Mouse (Mus musculus) central nervous system, embryonic 18 days (tissue): ENCODE measurements around the gene Slc37a1. TPM values are rescaled to one million over a fixed set of nuclear protein-coding genes. Genes with fewer than 3 reads are reported as not detected.

Source experiments
- polyA plus RNA-seq: library from polyadenylated mRNA; depleted of rRNA; stranded (reverse); fragments of >200 nt; gene quantifications from 2 replicates; pipeline ENCODE4 v1.2.3, GENCODE M21; 2012; rRNA removed

Gene Slc37a1
- 18.9 and 20.4 TPM in 2 replicates for polyA plus RNA-seq

DNA sequence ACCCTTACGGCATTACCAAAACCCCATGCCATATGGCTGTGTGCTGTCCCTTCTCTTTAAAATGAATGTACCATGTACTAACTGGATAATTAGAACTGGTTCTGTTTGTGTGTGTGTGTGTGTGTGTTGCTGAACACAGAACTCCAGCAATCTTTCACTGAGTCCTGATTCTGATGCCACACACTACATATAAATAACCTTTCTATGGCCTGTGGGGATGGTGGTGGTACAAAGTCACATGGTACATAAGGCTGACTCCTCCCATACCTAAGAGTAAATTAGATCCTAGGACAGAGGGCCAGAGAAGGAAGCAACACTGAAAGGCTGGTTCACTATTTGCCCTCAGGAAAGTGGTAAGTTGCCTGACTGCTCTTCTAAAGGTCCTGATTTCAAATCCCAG, at the start of gene Slc37a1:
Gene Slc37a1 (plus strand): TSS at position 301 of the 400 bp plus-strand sequence.

DNA sequence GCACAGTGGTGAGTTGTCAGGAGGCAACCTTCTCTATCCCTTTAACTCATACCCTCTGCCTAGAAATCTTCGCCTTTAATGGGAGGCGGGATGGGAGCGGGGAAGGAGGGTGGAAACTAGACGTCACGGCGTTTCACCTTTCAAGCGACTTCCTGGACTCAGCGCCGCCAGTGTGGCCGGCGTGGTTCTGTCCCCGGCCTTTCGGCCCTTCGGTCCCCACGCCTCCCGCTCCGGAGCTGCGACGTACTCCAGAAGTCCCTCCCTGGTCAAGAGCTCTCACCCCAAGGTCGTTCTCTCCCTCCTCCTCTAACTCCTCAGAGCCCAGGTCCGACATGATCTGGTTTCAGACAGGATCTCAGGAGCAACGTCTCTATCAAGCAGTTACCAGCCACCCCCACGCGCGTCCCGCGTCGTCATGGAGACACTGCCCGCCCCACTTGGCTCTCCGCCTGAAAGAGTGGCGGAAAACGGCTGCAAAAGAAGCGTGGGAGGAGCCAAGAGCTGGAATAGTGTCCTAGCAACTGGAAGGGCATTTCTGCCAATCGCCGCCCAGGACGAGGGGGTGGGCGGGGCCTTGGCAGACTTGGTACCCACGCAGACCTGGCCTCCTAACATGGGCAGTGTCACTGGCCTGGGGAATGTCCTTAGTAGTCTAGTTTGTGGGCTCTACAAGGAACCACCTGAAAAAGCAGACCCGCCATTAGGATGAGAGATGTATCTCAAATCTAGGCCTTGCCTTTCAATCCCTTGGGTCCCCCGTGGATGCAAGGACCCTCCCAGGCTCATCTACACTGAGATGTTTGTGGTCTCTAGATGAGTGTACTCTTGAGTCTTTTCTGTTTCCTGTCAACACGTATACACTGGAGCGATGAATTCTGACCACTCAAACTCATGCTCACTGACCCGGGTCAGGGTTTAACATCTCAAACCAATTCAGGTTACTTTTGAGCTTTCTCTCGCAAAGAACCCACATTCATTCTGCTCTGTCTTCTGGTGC, 9.4 kb upstream of the Slc37a1 start, which contains the start of gene Rsph1:
Gene Rsph1 (minus strand): TSS at position 462 of the 997 bp plus-strand sequence.

DNA sequence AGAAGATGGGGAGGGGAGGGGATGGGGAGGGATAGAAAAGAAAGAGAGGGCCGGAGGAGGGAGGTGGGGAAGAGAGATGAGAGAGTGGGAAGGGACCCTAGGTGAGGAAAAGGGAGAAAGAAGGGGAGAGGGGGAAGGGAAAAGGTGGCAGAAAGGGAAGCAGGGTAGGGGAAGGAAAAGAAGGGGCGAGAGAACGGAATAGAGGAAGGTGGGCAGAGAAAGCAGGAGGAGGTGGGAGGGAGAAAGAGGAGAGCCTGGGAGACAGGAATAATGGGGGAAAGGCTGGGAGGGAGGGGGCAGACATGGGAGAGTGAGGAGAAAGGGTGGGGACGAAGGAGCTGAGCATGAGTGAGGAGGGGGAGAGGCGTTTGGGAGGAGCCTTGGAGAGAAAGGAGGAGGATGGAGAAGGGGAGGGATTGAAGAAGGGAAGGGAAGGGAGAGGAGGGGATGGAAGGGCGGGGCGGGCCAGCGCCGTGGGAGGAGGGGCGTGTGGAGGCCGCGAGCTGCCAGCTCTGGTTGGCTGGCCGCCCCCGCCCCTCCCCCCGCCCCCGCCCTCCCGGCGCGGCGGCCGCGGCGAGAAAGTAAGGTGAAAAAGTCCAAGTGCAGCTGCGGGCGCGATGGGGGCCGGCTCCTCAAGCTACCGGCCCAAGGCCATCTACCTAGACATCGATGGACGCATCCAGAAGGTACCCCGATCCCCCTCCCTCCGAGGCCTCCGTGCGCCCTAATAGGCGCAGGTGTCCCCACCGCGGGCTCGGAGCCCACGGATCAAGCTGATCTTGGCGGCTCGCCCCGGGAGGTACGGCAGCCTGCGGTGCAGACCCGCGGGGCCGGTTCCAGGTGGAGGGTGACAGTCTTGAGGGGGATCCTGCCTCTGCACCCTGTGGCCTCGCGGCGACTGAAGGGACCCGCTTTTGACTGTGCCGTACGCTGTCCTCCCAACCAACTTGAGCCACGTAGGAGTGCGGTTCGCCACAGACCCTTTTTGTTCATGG, 99.4 kb downstream of the Slc37a1 start, which contains the start of gene Pde9a:
Gene Pde9a (plus strand): TSS at position 540 of the 995 bp plus-strand sequence.

Other genes starting within 250 kb of the Slc37a1 start
- gene Abcg1, start 229.1 kb upstream of the Slc37a1 start, polyA plus RNA-seq = 7.4 and 10.2 TPM in 2 replicates
- 0.33 TPM in 1 of 2 replicates, not detected in the other for gene Tff3, start 157.1 kb upstream of the Slc37a1 start, polyA plus RNA-seq
- gene Tff2, start 142.5 kb upstream of the Slc37a1 start, polyA plus RNA-seq = not detected in 2 replicates
- gene Tff1, start 121.5 kb upstream of the Slc37a1 start, polyA plus RNA-seq = not detected in 2 replicates
- 0.04 and 0.05 TPM in 2 replicates for gene Tmprss3, start 87.8 kb upstream of the Slc37a1 start, polyA plus RNA-seq
- gene Ubash3a, start 78.9 kb upstream of the Slc37a1 start, polyA plus RNA-seq = not detected in 2 replicates
- gene Rsph1, start 9.4 kb upstream of the Slc37a1 start, polyA plus RNA-seq = 2.3 and 2.7 TPM in 2 replicates
- gene Pde9a, start 99.4 kb downstream of the Slc37a1 start, polyA plus RNA-seq = 68.8 and 71.7 TPM in 2 replicates
- gene Wdr4, start 233.2 kb downstream of the Slc37a1 start, polyA plus RNA-seq = 43.8 and 43.9 TPM in 2 replicates
- gene Ndufv3, start 233.3 kb downstream of the Slc37a1 start, polyA plus RNA-seq = 243 and 256 TPM in 2 replicates